Mouse (Mus musculus) CH12.LX (cell line): ENCODE results near the gene Sh2d7.

Experiments
- BHLHE40 ChIP-seq: IDR thresholded peaks from 2 replicates; pipeline ENCODE4 v1.6.1; 2011; ENCODE audit warnings: mild to moderate bottlenecking, low read depth, low read length, improper control_type of control experiment
- CTCF ChIP-seq, 2 experiments: IDR thresholded peaks in 1 of 2; conservative IDR thresholded peaks in 1 of 2; 2 replicates each; pipeline ENCODE4 v1.5.1; 2011 to 2012; ENCODE audit warnings: low read depth in 2 of 2, low read length in 2 of 2, improper control_type of control experiment in 1 of 2, inconsistent platforms in 1 of 2, mild to moderate bottlenecking in 1 of 2, moderate library complexity in 1 of 2
- EP300 ChIP-seq: IDR thresholded peaks from 2 replicates; pipeline ENCODE4 v1.6.1; 2011; ENCODE audit warnings: low read length, improper control_type of control experiment
- MAFK ChIP-seq: IDR thresholded peaks from 2 replicates; pipeline ENCODE4 v1.6.1; 2011; ENCODE audit warnings: low read length, improper control_type of control experiment; ENCODE audit not compliant: insufficient replicate concordance
- MEF2A ChIP-seq: IDR thresholded peaks from 2 replicates; pipeline ENCODE4 v1.6.1; 2014; ENCODE audit warnings: low read depth, mild to moderate bottlenecking, inconsistent platforms, low read length, improper control_type of control experiment, borderline replicate concordance
- NELFE ChIP-seq: IDR thresholded peaks from 2 replicates; pipeline ENCODE4 v1.6.1; 2011; ENCODE audit warnings: low read depth, low read length, improper control_type of control experiment
- PAX5 ChIP-seq: IDR thresholded peaks from 2 replicates; pipeline ENCODE4 v1.6.1; 2012; ENCODE audit warnings: low read length, inconsistent platforms, mixed read lengths
- POLR2A ChIP-seq: IDR thresholded peaks from 2 replicates; pipeline ENCODE4 v1.6.1; 2011; ENCODE audit warnings: low read depth, mild to moderate bottlenecking, improper control_type of control experiment, low read length
- RAD21 ChIP-seq: IDR thresholded peaks from 2 replicates; pipeline ENCODE4 v1.6.1; 2011; ENCODE audit warnings: low read depth, mild to moderate bottlenecking, low read length, improper control_type of control experiment, moderate library complexity
- SIN3A ChIP-seq: IDR thresholded peaks from 2 replicates; pipeline ENCODE4 v1.6.1; 2012; ENCODE audit warnings: low read length, improper control_type of control experiment, inconsistent platforms
- USF1 ChIP-seq: IDR thresholded peaks from 2 replicates; pipeline ENCODE4 v1.6.1; 2014; ENCODE audit warnings: low read depth, mild to moderate bottlenecking, inconsistent platforms, low read length, improper control_type of control experiment

GRCm38 (mm10) chr9:54560831-54561601, 22.2 kb downstream of the Sh2d7 start:
- TF ChIP-seq POLR2A (no peak), MAFK (no peak), SIN3A (no peak), MEF2A (no peak), EP300 (no peak), RAD21 (no peak), CTCF (conservative IDR thresholded peaks at IDR 0.05 in 1 of 2, IDR thresholded peaks at IDR 0.05 in 1 of 2; ENCODE audit: low read depth in 2 of 2, low read length in 2 of 2) (no peak), PAX5 (no peak), BHLHE40 (no peak), NELFE (no peak), USF1 (no peak)
